Mouse (Mus musculus): Measurements from ENCODE around the gene Tcf7l2. TPM values are rescaled to one million over a fixed set of nuclear protein-coding genes. Genes with fewer than 3 reads are reported as not detected.
A peak's percentile ranks its signal among the peaks of the same experiment; 100 is the strongest.

Tcf7l2 gene
- polyA plus RNA-seq, 1 experiment = 10.3 TPM

DNA sequence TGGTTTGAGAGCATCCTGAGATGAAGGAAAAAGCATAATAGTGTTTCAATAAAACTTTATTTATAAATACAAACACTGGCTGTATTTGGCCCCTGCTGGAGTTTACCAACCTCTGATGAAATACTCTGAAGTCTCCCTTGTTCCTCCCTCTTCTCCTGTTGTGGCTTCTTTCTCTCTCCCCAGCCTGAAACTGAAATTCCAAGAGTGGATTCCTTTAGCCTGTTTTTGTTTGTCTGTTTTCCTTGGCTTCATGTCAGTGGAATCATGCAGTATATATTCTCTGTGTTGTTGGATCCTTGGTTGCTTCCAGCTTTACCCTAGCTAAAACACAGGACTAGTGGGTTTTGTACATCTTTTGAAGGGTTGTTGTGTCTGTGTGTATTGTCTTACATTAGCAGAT, 16.5 kb downstream of the Tcf7l2 start:
- peaks cover 59% of the 10 kb centered on the region for H3K79me3 ChIP-seq (ENCODE audit: low read depth)
- TF ChIP-seq CTCF (IDR thresholded peaks at IDR 0.05; ENCODE audit: control insufficient read depth, insufficient read depth, insufficient read length) = no peak
- TF ChIP-seq MYOG (IDR thresholded peaks at IDR 0.05; ENCODE audit: control insufficient read depth, extremely low read depth, insufficient read length) = no peak
- no peak for TF ChIP-seq FOSL1 (IDR thresholded peaks at IDR 0.05; ENCODE audit: insufficient read depth, low read length, poor library complexity, severe bottlenecking)
- TF ChIP-seq MYOD1 (IDR thresholded peaks at IDR 0.05; ENCODE audit: control insufficient read depth, insufficient read length, low read depth) = no peak
- TF ChIP-seq CEBPB (IDR thresholded peaks at IDR 0.05; ENCODE audit: low read depth) = no peak
- no peaks in the 10 kb centered on the region for H3K27me3 ChIP-seq (ENCODE audit: control insufficient read depth, insufficient read depth, insufficient read length)
- peaks cover 39% of the 10 kb centered on the region for H3K36me3 ChIP-seq (ENCODE audit: control insufficient read depth, insufficient read depth)
- H3K79me2 ChIP-seq (ENCODE audit: control insufficient read depth, insufficient read depth) = peaks cover 97% of the 10 kb centered on the region
- H3ac ChIP-seq (ENCODE audit: control insufficient read depth, insufficient read length, low read depth) = no peak overlapping the region
- no peak overlapping the region for H3K4me3 ChIP-seq (ENCODE audit: insufficient read depth, poor library complexity, severe bottlenecking)

DNA sequence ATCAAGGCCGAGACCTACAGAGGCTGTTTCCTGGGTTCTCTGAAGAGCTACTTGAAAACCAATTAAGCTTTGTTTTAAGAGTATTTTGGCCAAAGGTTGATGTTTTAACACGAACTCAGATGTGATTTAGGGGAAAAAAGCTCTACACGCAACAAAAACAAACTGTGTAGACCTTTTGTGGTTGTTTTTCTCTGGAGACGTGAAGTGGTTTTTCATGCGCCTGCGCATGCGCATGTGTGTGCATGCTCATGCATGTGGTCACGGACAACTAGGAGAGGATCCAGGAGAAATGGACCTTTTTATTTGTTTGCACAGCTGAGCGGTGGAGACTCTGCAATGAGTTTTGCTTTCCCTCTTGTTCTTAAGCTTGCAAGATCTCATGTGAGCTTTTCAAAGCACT, 17.4 kb downstream of the Tcf7l2 start:
- H3K79me2 ChIP-seq (ENCODE audit: control insufficient read depth, insufficient read depth) = peaks cover 97% of the 10 kb centered on the region
- H3ac ChIP-seq (ENCODE audit: control insufficient read depth, insufficient read length, low read depth) = no peak overlapping the region
- H3K36me3 ChIP-seq (ENCODE audit: control insufficient read depth, insufficient read depth) = peaks cover 39% of the 10 kb centered on the region
- TF ChIP-seq CEBPB (IDR thresholded peaks at IDR 0.05; ENCODE audit: low read depth) = no peak
- no peak for TF ChIP-seq USF1 (IDR thresholded peaks at IDR 0.05; ENCODE audit: low read depth)
- TF ChIP-seq MAX (IDR thresholded peaks at IDR 0.05) = no peak
- TF ChIP-seq CTCF (IDR thresholded peaks at IDR 0.05; ENCODE audit: control insufficient read depth, insufficient read depth, insufficient read length) = no peak
- TF ChIP-seq MYOG (IDR thresholded peaks at IDR 0.05; ENCODE audit: control insufficient read depth, extremely low read depth, insufficient read length) = no peak
- no peak for TF ChIP-seq FOSL1 (IDR thresholded peaks at IDR 0.05; ENCODE audit: insufficient read depth, low read length, poor library complexity, severe bottlenecking)
- TF ChIP-seq MYOD1 (IDR thresholded peaks at IDR 0.05; ENCODE audit: control insufficient read depth, insufficient read length, low read depth) = no peak
- no peak overlapping the region for H3K4me3 ChIP-seq (ENCODE audit: insufficient read depth, poor library complexity, severe bottlenecking)
- H3K27me3 ChIP-seq (ENCODE audit: control insufficient read depth, insufficient read depth, insufficient read length) = no peaks in the 10 kb centered on the region
- peaks cover 62% of the 10 kb centered on the region for H3K79me3 ChIP-seq (ENCODE audit: low read depth)

DNA sequence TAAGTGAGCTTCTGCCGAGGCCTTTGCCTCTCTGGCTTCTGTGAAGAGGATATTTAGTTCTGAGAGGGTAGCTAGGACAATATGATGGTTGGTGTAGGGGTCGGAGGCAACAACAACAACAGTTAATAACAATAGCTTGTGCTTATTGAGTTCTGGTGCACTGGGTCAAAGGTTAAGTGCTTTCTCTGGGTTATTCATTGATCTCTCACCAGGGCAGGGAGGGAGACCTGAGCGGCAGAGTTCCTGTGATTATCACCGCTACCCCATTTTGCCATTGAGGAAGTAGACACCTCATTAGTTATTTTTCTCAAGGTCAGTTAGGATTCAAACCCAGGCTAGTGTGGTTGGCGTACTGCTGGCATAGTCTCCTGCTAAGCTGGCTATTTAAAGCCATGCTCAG, 19.5 kb downstream of the Tcf7l2 start:
- Histone ChIP-seq H3K4me3 (ENCODE audit: insufficient read depth, poor library complexity, severe bottlenecking) (no peak overlapping the region), H3K79me3 (ENCODE audit: low read depth) (peaks cover 58% of the 10 kb centered on the region), H3ac (ENCODE audit: control insufficient read depth, insufficient read length, low read depth) (no peak overlapping the region), H3K79me2 (ENCODE audit: control insufficient read depth, insufficient read depth) (peaks cover 97% of the 10 kb centered on the region), H3K36me3 (ENCODE audit: control insufficient read depth, insufficient read depth) (peaks cover 33% of the 10 kb centered on the region), H3K27me3 (ENCODE audit: control insufficient read depth, insufficient read depth, insufficient read length) (no peaks in the 10 kb centered on the region)
- TF ChIP-seq MYOG (IDR thresholded peaks at IDR 0.05; ENCODE audit: control insufficient read depth, extremely low read depth, insufficient read length) = no peak
- TF ChIP-seq CEBPB (IDR thresholded peaks at IDR 0.05; ENCODE audit: low read depth) = no peak
- TF ChIP-seq MAX (IDR thresholded peaks at IDR 0.05) = no peak
- TF ChIP-seq USF1 (IDR thresholded peaks at IDR 0.05; ENCODE audit: low read depth) = no peak
- no peak for TF ChIP-seq CTCF (IDR thresholded peaks at IDR 0.05; ENCODE audit: control insufficient read depth, insufficient read depth, insufficient read length)
- TF ChIP-seq MYOD1 (IDR thresholded peaks at IDR 0.05; ENCODE audit: control insufficient read depth, insufficient read length, low read depth) = no peak
- no peak for TF ChIP-seq FOSL1 (IDR thresholded peaks at IDR 0.05; ENCODE audit: insufficient read depth, low read length, poor library complexity, severe bottlenecking)

DNA sequence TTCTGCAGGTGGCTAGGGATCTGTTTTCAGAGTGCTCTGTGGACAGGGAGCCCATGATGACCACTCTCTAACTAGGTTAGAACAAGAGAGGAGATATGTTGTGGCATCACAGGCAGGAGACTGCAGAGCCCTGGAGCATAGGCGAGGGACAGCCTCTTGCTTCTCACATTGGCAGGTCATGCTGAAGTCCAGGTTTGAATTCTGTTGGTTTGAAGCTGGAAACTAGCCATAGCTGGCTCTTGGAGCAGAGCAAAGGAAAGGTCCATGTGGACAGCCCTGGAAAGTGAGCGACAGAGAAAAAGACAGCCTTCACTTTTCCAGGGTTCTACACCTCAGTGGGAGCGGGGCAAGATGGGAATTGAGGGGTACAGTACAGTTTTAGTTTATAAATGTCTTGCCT, 20.6 kb downstream of the Tcf7l2 start:
- peaks cover 95% of the 10 kb centered on the region for H3K79me2 ChIP-seq (ENCODE audit: control insufficient read depth, insufficient read depth)
- no peak overlapping the region for H3K4me3 ChIP-seq (ENCODE audit: insufficient read depth, poor library complexity, severe bottlenecking)
- TF ChIP-seq MYOD1 (IDR thresholded peaks at IDR 0.05; ENCODE audit: control insufficient read depth, insufficient read length, low read depth) = no peak
- TF ChIP-seq FOSL1 (IDR thresholded peaks at IDR 0.05; ENCODE audit: insufficient read depth, low read length, poor library complexity, severe bottlenecking) = no peak
- TF ChIP-seq MAX (IDR thresholded peaks at IDR 0.05) = no peak
- no peak for TF ChIP-seq USF1 (IDR thresholded peaks at IDR 0.05; ENCODE audit: low read depth)
- TF ChIP-seq CTCF (IDR thresholded peaks at IDR 0.05; ENCODE audit: control insufficient read depth, insufficient read depth, insufficient read length) = no peak
- H3K27me3 ChIP-seq (ENCODE audit: control insufficient read depth, insufficient read depth, insufficient read length) = no peaks in the 10 kb centered on the region
- H3K79me3 ChIP-seq (ENCODE audit: low read depth) = peaks cover 51% of the 10 kb centered on the region
- H3K36me3 ChIP-seq (ENCODE audit: control insufficient read depth, insufficient read depth) = peaks cover 27% of the 10 kb centered on the region
- H3ac ChIP-seq (ENCODE audit: control insufficient read depth, insufficient read length, low read depth) = no peak overlapping the region

DNA sequence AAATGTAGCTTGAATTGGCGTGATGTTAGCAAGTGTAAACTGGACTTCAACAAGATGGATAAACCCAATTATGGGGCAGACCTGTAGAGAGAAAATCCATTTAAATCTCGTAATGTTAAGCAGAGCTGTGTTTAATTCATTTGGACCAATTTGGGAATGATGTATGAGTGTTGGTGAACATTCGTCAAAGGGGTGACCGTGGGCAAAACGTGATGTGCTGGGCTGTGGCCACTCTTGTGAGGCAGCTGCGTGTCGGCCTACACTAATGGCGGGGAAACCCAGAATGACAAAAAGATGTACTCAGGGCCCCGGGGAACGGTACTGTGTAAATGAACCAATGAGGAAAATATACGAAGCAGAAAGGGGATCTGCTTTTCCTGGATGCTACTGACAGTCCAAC, 24.2 kb downstream of the Tcf7l2 start:
- TF ChIP-seq FOSL1 (IDR thresholded peaks at IDR 0.05; ENCODE audit: insufficient read depth, low read length, poor library complexity, severe bottlenecking) (no peak), CTCF (IDR thresholded peaks at IDR 0.05; ENCODE audit: control insufficient read depth, insufficient read depth, insufficient read length) (no peak), CEBPB (IDR thresholded peaks at IDR 0.05; ENCODE audit: low read depth) (no peak), MYOD1 (IDR thresholded peaks at IDR 0.05; ENCODE audit: control insufficient read depth, insufficient read length, low read depth) (no peak), MYOG (IDR thresholded peaks at IDR 0.05; ENCODE audit: control insufficient read depth, extremely low read depth, insufficient read length) (no peak), MAX (IDR thresholded peaks at IDR 0.05) (no peak), USF1 (IDR thresholded peaks at IDR 0.05; ENCODE audit: low read depth) (no peak)
- Histone ChIP-seq H3K79me2 (ENCODE audit: control insufficient read depth, insufficient read depth) (peaks cover 73% of the 10 kb centered on the region), H3K4me3 (ENCODE audit: insufficient read depth, poor library complexity, severe bottlenecking) (no peak overlapping the region), H3K27me3 (ENCODE audit: control insufficient read depth, insufficient read depth, insufficient read length) (no peaks in the 10 kb centered on the region), H3K36me3 (ENCODE audit: control insufficient read depth, insufficient read depth) (peaks cover 17% of the 10 kb centered on the region), H3K79me3 (ENCODE audit: low read depth) (peaks cover 31% of the 10 kb centered on the region), H3ac (ENCODE audit: control insufficient read depth, insufficient read length, low read depth) (no peak overlapping the region)

DNA sequence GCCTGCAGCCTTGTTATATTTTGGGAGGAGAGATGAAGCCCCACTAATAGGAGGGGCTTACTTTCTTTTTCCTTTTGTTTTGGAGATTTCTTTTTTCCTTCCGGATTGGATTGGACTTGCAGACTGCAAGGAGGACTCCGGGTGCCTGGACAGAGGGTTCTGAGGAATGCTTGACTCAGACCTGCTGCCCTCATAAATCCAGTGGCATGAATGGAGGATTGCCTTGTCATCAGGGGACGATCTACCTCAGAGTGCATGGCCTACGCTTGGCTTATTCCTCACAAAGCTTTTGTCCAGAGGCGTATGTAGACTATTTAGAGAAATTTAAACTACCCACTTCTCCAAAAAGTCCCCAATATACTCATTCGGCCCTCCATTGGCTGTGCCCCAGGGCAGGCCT, 25.5 kb downstream of the Tcf7l2 start:
- H3ac ChIP-seq (ENCODE audit: control insufficient read depth, insufficient read length, low read depth) = no peak overlapping the region
- H3K79me3 ChIP-seq (ENCODE audit: low read depth) = peaks cover 22% of the 10 kb centered on the region
- H3K36me3 ChIP-seq (ENCODE audit: control insufficient read depth, insufficient read depth) = peaks cover 17% of the 10 kb centered on the region
- no peak overlapping the region for H3K4me3 ChIP-seq (ENCODE audit: insufficient read depth, poor library complexity, severe bottlenecking)
- no peak for TF ChIP-seq MAX (IDR thresholded peaks at IDR 0.05)
- no peak for TF ChIP-seq USF1 (IDR thresholded peaks at IDR 0.05; ENCODE audit: low read depth)
- peak; percentile 57 for TF ChIP-seq MYOD1 (IDR thresholded peaks at IDR 0.05; ENCODE audit: control insufficient read depth, insufficient read length, low read depth)
- no peak for TF ChIP-seq FOSL1 (IDR thresholded peaks at IDR 0.05; ENCODE audit: insufficient read depth, low read length, poor library complexity, severe bottlenecking)
- TF ChIP-seq CEBPB (IDR thresholded peaks at IDR 0.05; ENCODE audit: low read depth) = no peak
- no peak for TF ChIP-seq MYOG (IDR thresholded peaks at IDR 0.05; ENCODE audit: control insufficient read depth, extremely low read depth, insufficient read length)
- H3K27me3 ChIP-seq (ENCODE audit: control insufficient read depth, insufficient read depth, insufficient read length) = no peaks in the 10 kb centered on the region
- H3K79me2 ChIP-seq (ENCODE audit: control insufficient read depth, insufficient read depth) = peaks cover 60% of the 10 kb centered on the region
